Mouse (Mus musculus) WW6 (cell line): ENCODE data around the gene Ctns.

ENCODE experiments used
- DNase-seq: peaks from one replicate; pipeline ENCODE4 v3.0.0-alpha.2; 2013; ENCODE audit warnings: low read depth, low spot score

Gene Ctns

GRCm38 (mm10) chr11:73194444-73194843, 4.4 kb downstream of the Ctns start:
- DNase-seq: no peak

- no peak for DNase-seq
Observed at GRCm38 (mm10) chr11:73193047-73193446, 5.8 kb downstream of the Ctns start.

- no peak for DNase-seq
Observed at GRCm38 (mm10) chr11:73187231-73187630, 11.6 kb downstream of the Ctns start.

GRCm38 (mm10) chr11:73185872-73186615, 12.8 kb downstream of the Ctns start:
- DNase-seq: no peak

DNA sequence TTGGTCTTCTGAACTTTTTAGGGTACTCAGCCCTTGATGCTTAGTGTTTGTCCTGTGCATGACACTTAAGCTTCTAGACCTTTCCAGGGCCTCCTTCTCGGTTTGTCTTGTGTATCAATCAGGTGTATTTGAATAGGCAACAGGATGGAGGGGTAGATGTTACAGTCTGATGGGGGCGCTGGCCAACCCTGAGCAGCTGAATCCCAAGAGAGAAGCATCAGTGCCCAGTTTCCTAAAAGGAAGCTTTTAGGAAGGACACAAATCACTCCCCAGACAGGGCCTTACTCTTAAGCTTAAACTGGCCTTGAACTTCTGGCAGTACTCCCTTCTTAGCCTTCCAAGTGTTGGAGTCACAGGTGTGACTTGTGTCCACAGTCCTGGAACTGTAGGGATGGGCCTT, 20.9 kb downstream of the Ctns start:
- DNase-seq: no peak

DNA sequence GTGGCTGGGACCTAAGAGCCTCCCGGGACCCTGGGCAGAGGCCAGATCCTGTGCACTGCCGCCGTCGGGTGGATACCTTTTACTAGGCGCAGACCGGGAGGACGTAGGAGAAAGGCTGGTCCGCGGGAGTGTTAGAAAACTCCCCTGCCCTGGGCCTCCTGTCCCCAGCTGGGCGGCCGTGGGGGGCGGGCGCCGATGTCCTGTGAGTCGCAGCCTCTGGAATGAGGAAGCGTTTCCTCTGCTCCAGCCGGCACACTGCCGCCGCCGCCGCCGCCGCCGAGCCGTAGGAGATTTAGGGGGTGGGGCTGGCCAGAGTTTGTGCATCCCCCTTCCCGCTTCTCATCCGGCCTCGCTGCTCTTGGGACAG, 21.4 kb downstream of the Ctns start:
- no peak for DNase-seq

DNA sequence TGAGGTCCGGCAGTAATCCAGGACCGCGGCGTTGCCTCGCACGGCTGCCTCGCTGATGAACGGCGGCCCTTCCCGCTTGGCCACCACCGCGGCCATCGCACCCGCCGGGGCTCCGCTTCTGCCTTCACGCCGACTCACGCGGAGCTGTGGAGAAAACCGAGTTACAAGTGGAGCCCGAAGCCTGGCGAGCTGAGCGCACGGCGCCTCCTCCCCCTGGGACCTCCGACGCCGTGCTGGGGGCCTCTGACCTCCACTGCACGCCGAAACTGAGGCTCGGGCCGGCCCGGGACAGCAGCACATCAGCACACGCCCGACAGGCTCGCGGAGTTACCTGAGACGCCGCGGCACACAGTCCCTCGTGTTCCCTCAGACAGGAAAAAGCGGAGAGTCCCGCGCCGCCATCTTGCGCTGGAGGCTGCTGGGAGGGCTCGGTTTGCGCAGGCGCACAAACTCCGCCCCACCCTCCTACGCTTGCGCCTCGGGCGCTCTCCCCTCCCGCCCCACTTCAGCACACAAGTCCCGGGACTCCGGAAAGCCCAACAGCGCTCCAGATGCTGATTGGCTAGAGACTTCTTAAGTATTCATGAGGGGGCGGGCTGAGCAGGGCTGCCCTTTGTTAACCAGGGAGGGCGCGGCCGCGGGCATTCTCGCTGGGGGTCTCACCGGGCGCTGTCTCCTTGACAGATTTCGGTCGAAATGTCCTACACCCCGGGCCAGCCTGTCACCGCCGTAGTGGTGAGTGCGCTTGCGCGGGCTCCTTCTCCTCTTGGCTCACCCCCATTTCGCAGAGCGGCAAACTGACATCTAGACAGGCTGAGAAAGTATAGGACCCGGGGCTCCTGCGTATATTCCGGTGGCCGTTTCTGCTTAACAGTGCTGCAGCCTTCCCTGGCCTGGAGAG, 22.0 kb downstream of the Ctns start, which contains the start of the genes Emc6 and Tax1bp3:
Emc6 (minus strand) TSS at position 430 of the 901 bp plus-strand sequence.
Tax1bp3 (plus strand) TSS at position 476 of the 901 bp plus-strand sequence.
- DNase-seq: peak; percentile 99

DNA sequence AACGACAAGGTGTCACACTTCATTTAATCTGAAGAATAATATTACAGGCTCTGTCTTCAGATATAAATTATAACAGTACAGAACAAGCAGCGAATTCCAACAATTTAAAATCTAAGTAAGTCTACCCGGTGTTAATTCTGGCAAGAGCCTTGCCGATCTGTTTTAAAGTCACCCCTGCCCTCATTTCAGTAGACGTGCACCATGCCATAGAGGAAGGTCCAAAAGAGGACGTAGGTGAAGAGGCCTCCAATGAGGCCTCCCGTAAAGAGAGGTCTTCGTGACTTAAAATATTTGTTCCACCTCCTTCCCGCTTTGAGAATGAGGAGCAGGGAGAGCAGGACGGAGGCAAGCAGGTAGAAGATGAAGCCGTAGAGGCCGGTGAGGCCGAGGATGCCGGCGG, 22.7 kb downstream of the Ctns start:
- no peak for DNase-seq

DNA sequence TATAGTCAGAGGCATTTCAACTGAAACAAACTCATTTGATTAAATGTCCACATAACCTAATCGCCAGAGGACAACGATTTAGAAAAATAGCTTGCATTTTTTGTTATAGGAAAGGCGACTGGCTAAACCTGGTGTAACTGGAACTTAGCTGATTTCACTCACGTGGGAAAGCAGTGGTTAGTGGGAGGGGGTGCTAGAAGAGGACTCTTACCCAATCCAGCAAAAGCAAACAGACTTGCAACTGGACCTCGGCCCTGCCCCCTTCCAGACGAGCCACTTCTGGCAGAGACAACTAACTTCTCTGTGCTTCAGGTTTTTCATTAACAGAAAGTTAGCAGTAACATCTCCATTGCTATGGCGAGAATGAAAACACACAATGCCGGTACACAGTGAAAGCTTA, 23.2 kb downstream of the Ctns start:
- DNase-seq: no peak

DNA sequence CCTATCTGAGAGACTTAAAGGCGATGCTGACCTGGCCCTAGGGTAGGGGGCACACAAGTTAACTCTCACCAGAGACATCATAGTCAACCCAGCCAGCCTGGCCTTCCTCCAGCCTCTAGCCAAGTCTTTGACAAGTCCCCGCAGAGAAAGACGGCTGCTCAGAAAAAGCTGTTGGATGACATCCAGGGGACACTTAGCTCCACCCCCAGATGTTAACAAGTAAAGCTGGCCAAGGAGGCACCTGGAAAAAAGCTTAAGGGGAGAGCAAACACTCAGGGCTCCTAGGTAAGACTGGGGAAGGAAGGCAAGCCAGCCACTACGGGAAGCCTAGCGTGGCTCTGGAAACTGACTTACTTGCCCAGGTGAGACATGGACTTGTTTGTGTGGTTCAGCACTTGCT, 26.7 kb downstream of the Ctns start:
- no peak for DNase-seq

GRCm38 (mm10) chr11:73169231-73169630, 29.6 kb downstream of the Ctns start:
- DNase-seq: peak; percentile 75

- DNase-seq: no peak
Observed at GRCm38 (mm10) chr11:73168576-73168975, 30.3 kb downstream of the Ctns start.

DNA sequence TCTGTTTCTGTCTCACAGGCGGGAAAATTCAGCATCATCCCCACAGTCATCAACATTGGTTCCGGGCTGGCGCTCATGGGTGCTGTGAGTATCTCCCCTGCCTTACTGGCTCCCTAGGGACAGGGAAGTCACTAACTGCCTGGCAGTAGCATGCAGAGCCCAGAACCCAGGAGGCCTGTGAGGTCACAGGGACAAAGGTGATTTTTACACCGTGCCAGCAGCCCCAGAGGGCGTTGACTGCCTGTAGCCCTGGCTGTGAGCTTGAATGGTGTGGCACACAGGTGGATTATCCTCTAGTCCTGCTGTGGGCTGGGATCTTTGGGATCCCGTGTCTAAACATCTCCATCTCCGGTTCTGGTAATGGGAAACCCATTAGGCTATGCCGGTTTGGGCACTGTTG, 30.8 kb downstream of the Ctns start:
- DNase-seq: no peak

DNA sequence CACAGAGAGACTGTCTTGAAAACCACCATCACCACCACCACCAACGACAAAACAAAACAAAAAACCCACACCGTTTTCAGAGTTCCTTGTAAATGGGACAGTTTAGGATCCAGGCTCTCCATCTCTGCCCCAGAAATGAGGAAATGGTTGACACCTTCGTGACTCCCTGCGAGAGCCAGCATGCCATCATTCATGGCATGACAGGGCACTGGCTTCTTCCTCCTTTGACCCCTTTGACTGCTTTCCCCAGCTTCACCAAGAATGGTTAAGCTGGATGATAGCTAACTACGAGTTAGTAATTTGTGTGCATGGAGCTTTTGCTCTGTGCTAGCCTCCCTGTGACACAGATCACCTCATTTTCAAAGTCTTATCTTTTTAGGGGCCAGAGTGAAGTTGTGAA, 36.6 kb downstream of the Ctns start:
- DNase-seq: no peak

DNA sequence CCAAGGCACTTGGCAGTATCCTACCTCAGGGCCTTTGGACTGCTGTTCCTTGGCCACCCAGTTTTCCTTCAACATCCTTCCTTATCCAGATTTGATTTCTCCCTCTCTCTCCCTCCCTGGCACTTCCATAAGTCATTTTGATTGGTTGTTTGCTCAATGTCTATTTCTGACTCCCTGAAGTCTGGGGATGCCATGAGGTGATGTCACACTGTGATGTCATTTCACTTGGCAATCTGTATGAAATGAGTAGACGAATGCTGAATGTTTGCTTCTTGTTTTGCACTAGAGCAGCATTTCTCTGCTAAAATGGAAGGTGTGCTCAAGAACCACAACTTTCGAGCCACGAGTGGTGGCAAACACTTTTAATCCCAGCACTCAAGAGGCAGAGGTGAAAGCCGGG, 37.2 kb downstream of the Ctns start:
- DNase-seq: no peak

GRCm38 (mm10) chr11:73160811-73161200, 38.0 kb downstream of the Ctns start:
- no peak for DNase-seq

DNA sequence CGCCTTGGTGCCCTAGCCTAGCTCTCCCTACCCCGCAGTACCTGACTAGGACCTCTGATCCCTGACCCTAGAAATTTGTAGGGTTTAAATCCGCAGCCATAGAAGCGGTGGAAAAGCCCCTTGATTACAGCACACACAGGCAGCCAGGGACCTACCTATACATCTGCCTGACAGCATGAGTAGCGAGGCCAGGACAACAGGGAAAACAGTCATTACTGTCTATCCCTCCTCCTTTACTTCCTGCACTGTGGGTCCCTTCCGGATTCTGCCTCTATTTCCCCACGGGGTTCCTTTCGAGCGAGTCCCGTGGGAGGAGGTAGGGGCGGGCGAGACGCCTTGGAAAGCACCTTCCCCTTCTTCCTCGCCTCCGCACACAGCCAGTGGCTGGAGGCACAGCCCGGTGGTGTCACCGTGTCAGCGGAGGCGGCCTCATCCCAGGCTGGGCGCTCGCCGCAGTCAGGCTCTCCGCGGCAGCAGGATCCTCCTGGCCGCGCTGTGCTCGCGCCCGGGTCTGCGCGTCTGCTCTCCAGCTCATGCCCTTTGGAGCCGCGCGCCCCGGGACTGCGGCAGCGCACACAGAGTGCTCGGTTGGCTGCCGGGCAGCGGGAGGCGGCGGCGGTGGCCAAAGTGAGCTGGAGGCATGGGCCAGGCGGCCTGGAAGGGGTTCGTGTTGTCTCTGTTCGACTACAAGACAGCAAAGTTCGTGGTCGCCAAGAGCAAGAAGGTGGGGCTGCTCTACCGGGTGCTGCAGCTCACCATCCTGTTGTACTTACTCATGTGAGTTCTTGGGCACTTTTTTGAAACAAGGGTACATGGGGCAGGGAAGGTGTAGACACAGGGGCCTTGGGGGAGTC, 38.7 kb downstream of the Ctns start, which contains the start of gene P2rx5:
P2rx5 (plus strand) TSS at position 465 of the 854 bp plus-strand sequence.
- no peak for DNase-seq

DNA sequence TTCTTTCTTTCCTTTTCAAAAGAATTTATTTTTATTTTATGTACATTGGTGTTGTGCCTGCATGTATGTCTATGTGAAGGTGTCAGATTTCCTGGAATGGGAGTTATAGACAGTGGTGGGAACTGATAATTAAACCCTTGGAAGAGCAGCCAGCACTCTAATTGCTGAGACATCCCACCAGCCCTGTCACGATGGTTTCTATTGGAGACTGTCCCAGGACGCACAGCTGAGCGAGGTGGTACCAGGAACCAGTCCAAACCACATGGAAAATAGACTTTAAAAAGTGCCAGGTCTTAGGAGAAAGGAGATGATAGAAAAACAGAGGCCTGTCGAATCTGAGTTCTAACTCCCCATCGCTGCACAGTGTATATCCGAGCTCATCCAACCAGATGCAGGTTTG, 43.8 kb downstream of the Ctns start:
- DNase-seq: no peak

GRCm38 (mm10) chr11:73148209-73148608, 50.6 kb downstream of the Ctns start:
- no peak for DNase-seq

- no peak for DNase-seq
Observed at GRCm38 (mm10) chr11:73146975-73147365, 51.9 kb downstream of the Ctns start.

GRCm38 (mm10) chr11:73146026-73146974, 52.5 kb downstream of the Ctns start:
- DNase-seq: no peak
